Mouse (Mus musculus): ENCODE results near the gene Clpb. TPM values are rescaled to one million over a fixed set of nuclear protein-coding genes. Genes with fewer than 3 reads are reported as not detected.

Gene Clpb
- total RNA-seq (2023), result 10 to 100 TPM; 20.2 to 21.4 TPM

GRCm38 (mm10) chr7:101663514-101664159 lies at the start of gene Clpb:
Gene Clpb, plus strand, starts transcription at chr7:101663633.

GRCm38 (mm10) chr7:101817861-101818401 lies 154.5 kb downstream of the Clpb start, which contains the start of gene Phox2a:
Gene Phox2a, plus strand, starts transcription at chr7:101818313.

GRCm38 (mm10) chr7:101837606-101838471 lies 174.4 kb downstream of the Clpb start, which contains the start of gene Inppl1:
Gene Inppl1, minus strand, starts transcription at chr7:101838229.

Other genes starting within 250 kb of the Clpb start
- gene Pde2a, start 241.9 kb upstream of the Clpb start, total RNA-seq (2023), result 10 to 100 TPM; 43.4 to 44.3 TPM
- 1 to 10 TPM in 1 of 2 experiments, under 1 TPM in 1; 0.44 to 1.1 TPM for gene Art2b, start 78.0 kb upstream of the Clpb start, total RNA-seq (2023)
- not detected for gene Phox2a, start 154.7 kb downstream of the Clpb start, total RNA-seq (2023)
- 10 to 100 TPM; 45.1 to 57.0 TPM for gene Inppl1, start 174.6 kb downstream of the Clpb start, total RNA-seq (2023)
- gene Folr2, start 193.6 kb downstream of the Clpb start, total RNA-seq (2023), result 1 to 10 TPM; 1.1 to 1.2 TPM
- gene Anapc15, start 200.1 kb downstream of the Clpb start, total RNA-seq (2023), result 10 to 100 TPM; 79.4 to 88.5 TPM
- not detected for gene Folr1, start 207.2 kb downstream of the Clpb start, total RNA-seq (2023)
- 10 to 100 TPM; 61.3 to 73.3 TPM for gene Lamtor1, start 242.3 kb downstream of the Clpb start, total RNA-seq (2023)
- not detected for gene Tomt, start 242.7 kb downstream of the Clpb start, total RNA-seq (2023)